Mouse (Mus musculus): ENCODE data around the gene Zscan26.
"Not testable (repeated sequence)": the region's sequence is repeated elsewhere in the genome, so short reads cannot be mapped to it uniquely, and the experiment has no call there.

Zscan26 gene

DNA sequence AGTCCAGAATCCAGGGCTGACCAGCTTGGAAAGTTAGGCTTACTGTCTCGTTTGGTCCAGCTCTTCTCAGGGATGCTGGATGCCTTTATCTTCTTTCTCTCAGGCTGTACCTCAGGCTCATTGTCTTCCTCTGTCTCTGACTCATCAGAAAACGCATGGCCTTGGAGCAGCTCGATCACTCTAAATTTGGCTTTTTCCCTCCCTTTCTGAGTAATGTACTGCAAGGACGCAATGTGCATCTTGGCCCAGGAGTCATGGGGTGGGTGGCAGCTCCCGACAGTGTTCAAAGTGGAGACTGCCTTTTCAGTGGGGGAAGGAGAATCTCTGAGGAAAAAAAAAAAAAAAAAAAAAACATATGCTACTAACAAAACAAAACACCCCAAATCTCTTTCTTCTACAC, 30.2 kb downstream of the Zscan26 start:
- no peak for DNase-seq (ENCODE audit: low spot score)

DNA sequence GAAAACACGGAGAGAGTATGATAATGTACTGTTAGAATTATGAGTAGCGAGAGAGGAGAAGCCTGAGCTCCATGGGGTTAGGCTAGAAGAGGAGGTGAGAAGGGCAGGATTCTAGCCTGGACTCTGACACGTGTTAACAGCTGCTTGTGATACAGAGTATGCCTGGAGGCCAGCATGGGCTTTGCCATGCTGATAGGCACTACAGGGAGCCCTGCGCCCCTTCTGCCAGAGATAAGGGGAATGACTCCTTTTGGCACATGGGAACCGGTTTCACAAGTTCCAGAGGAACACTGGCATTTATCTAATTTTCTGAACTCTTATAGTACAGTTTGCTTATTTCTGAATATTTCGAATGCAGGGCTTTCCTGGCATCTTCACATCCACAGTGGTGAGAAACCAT, 34.7 kb downstream of the Zscan26 start:
- DNase-seq (ENCODE audit: low spot score): no peak

DNA sequence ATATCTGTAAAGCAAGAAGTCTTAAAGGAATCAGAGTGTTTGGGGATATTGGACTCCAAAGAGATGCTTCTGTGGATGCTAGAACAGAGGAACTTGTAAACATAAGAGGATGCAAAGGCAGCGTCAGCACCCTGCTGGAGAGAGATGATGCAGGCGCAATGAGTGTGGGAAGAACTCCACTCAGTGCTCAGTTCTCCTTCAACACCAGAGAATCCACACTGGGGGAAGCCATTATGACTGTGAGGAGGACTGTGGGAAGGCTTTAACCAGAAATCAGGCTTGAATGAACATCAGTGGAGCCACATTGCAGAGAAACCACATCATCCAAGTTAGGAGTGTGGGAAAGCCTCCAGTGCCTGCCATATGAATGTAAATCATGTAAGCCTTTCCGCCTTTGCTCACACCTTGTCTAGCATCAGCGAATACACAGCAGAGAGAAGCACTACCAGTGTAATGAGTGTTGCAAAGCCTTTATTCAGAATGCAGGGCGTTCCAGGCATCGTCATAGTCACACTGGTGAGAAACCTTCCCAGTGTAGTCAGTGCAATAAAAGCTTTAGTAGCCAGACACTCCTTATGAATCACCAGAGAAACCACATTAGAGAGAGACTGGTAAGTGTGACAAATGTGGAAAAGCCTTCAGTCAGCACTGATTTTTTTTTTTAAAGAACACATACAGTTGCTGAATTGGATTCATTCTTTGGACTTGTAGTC, 36.1 kb downstream of the Zscan26 start:
- DNase-seq (ENCODE audit: low spot score): no peak

DNA sequence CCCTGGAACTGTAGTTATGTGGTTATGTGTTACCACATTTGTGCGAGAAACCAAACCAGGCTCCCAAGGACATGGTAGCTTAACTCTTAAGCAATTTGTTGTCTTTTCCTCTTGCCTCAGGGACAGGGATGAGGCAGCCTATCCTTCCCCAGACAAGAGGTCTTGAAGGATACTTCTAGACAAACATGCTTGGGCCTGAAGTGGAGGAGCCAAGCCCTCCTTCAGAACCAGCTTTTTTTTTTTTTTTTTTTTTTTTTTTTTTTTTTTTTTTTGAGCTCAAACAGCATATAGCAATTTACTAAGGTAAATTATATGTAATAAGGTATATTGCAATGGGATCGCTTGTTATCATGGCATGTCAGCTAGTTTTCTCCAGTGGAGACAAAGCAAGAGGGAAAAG, 37.8 kb downstream of the Zscan26 start:
- no peak for DNase-seq (ENCODE audit: low spot score)

DNA sequence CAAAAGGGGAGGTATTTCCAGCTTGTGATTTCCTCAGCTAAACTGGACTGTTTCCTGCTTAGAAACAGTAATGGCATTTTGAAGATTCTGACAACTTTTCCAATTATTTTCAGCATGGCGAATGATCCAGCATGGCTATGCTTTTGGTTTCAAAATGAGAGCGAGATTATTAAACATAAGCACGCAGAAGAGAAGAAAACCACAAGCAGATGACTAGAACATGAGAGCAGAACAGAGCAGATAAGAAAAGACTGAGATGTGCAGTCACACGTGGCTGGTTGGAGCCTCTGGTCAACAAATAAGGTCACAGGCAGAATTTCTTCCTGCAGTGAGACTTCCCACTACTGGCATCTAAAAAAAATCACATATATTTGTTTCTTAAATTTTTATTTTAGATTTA, 38.3 kb downstream of the Zscan26 start:
- no peak for DNase-seq (ENCODE audit: low spot score)

DNA sequence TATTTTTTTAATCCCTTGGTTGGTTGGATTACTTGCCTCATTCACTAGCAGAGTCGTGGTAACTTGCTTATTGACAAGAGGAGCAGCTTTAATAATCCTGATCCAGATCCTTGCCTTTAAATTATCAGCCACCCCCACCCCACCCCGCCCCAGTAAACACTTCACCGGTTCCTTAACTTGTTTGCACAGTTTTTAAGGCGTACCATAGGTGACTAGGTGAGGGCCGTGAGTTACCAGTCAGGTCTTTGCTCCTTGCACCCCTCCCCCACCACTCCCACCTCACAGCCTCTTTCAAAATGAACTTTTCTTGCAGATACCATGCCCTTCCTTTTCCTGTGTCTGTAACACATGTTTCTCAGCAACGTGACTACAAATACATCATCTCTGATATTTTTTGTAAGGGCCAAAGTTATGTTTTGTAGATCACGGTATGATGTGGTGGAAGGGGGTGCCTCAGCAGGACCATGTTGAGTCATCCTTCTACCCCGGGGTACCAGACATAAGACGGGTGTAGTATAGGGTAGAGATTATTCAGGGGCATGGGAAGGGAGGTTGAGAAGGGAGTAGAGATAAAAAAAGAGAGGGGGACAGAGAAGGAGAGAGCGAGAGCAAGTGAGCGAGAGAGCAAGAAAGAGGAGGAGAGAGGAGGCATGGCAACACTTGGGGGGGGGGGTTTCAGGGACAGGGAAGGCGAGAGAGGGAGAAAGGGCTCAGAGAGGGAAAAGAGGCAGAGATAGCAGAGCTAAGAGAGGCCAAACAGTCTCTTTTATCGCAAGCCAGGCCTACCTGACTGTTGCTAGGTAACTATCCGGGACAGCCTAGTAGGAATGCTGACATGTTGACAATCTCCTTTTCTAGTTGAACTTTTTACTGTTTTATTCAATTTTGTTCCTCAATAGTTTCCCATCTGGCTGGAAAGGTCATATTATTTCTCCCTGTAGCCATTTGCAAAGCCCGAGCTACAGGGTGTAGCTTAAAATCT, 39.0 kb downstream of the Zscan26 start:
- DNase-seq (ENCODE audit: low spot score): no peak

DNA sequence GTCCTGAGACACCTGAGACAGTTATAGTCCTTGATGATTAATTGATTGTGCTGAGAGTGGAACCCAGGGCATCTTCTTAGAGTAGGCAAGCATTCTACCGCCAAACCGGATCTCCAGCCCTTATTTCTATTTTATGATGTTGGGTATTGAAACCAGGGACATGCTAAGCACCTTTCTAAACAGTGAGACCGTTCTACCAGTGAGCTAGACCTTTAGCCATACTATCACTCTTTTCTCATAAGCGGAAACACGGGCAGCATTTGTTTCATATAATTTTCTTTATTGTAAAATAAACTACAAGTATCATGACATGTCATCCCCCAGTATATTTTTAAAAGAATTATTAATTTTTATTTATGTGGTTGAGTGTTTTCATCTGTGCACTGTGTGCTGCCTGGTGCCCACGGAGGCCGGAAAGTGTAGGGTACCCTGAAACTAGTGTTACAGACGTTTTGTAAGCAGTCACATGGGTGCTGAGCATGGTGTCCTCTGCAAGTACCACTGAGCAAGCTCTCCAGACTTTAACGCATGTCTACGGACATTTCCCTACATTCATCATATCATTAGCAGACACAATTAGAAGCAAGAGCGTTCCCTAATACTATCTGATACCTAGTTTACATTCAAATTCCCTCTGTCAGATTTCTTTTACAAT, 44.6 kb downstream of the Zscan26 start:
- no peak for DNase-seq (ENCODE audit: low spot score)

DNA sequence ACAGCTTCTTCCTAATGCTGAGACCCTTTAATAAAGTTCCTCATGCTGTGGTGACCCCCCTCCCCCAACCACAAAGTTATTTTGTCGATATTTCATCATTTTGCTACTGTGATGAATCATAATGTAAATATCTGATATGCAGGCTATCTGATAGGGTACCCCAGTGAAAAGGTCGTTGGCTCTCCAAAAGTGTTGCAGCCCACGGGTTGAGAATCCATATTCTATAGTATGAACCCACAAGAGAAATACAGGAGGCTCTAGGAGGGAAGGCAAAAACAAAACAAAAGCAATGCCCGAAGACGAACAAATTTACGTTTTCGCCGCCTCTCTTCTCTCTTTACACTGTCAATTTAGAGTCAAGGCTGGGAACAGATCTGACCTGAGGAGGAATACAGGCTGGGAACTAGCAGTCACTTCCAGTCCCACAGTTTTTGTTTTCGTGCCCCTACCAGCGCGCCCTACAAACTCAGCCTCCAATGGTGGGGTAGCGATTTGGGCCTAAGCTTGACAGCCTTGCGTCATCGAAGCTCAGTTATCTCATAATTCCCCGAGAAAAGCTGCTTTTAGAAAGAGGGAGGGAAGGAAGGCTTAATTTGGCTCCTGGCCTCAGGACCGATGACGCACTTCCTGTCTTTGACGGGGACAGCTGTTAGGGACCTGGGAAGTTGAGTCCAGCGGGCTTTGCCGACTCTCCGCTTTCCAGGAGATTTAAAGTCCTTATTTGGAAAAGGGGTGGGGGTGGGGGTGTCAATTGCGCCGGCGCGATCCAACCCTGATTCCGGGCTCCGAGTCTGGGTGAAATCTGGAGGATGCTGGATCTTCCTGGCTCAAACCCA, 45.3 kb downstream of the Zscan26 start:
- DNase-seq (ENCODE audit: low spot score): peak; percentile 80

DNA sequence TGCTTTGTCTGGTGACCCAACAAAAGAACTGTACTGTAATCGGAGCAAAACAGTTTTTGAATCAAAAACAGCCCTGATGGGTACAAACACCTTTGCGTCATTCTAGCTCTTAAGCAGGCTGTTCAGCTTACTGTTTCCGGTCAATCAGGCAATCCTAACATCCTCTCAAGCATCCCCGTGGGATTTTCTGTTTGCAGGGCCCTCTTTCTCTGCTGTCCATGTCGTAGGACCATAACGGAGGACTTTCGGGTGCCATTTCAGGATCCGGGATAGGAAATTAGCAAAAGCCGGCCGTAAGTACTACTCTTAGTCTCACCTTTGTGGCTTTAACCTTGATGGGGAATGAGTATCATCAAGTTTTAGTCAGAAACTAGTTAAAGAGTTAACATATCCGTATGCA, 46.2 kb downstream of the Zscan26 start:
- DNase-seq (ENCODE audit: low spot score): no peak

DNA sequence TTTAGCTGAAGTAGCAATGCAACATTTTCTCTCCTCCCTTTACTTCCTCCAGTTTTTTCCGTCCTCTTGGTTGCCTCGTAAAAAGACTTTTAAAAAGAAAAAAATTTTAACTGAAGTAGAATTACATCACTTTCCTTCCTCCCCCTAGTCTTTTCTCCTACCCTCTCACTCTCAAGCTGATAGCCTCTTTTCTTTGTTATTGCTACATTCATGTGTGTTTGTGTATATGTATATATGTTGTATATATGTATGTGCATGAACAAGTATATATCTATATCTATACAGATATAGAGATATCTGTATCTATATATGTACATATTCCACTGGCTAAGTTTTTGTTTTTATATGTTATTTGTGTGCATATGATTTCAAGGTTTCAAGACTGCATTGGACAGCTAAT, 50.7 kb downstream of the Zscan26 start:
- no peak for DNase-seq (ENCODE audit: low spot score)

DNA sequence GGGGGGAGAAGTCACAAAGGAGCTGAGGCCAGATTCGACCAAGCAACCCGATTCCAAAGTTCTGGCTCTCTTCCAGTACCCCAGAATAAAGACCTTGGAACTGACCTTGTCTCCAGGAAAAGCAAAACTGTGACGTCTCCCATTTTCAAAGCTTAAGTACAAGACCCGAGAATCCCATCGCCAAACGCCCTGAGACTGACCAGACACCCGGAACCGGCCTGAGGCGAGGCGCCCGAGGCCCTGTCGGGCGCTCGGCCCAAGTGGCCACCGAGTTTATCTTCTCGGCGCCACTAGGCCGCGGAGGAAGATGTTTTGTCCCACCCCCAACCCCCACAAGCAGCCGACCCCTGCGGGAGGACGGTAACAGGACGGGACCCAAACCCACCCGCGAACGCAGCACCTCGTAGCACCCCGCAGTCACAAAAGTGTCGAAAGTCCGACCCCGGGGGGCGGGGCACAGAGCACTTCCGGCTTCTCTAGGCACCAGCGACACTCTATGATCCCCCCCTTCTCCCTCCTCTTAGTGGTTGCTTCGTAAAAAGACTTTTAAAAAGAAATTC, 51.2 kb downstream of the Zscan26 start, which contains the start of gene Zkscan3:
TSS of gene Zkscan3 (minus strand) at position 469 of the 560 bp plus-strand sequence.
- peak; percentile 85 for DNase-seq (ENCODE audit: low spot score)

DNA sequence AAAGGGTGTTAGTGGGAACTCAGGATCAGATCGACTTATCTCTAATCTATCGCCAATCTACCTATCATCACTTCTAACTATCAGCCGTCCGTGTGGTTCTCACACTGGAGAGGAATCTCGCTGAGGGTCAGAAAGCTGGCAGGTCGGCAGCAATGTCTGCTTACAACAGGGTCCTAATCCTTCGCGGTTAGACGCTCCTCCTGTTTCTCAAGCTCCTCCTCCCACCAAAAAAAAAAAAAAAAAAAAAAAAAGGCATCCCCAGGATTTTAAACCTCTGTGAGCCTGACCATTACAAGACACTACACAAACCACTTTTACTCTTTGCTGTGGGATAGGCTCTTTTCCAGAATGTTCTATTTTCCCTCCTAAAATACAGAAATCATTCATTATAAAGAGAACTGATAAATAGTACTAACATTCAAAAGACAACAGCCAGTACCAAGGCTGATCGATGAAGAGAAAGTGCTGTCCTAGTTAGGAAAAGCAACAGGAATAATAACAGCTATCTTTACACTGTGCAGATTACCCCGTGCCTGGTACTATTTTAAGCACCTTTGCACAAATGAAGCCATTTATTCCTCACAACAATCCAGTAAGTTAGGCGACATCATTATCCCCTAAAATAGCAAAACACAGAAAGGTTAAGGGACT, 51.8 kb downstream of the Zscan26 start:
- peak; percentile 57 for DNase-seq (ENCODE audit: low spot score)

DNA sequence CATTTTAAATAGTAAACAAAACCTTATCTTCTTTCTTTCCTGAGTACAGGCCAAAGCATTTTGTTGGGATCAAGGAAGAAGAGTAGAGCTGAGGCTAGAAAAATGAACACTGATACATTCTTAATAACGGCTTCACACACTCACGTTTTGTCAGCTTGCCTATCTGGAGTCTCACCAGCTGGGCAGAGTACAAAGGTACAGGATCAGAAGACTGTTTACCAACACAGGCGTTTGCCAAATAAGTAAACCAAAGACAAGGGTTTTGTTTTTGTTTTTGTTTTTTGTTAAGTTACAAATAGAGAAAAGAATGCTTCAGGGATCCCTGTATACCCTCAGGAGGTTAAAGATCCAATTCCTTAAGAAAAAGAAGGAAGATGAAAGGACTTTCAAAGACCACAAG, 52.4 kb downstream of the Zscan26 start:
- DNase-seq (ENCODE audit: low spot score): peak; percentile 30

DNA sequence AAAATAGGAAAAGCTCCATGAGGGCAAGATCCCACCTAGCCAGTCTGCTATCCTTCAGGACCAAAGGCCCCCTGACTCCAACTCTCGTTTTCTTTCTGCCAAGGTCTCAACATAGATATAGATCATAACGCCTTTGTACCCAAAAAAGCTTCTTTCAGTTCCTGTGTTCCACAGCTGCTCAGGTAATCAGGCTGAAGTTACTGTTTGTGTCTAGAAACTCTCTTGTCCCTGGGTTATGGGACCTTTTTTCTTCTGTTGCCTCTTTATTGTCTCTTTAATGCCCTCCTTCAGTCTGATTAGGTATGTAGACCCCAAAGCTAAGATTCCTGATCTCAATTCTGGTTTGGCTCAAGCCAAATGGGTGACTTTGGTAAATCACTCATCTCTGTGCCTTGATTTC, 56.0 kb downstream of the Zscan26 start:
- DNase-seq (ENCODE audit: low spot score): no peak

DNA sequence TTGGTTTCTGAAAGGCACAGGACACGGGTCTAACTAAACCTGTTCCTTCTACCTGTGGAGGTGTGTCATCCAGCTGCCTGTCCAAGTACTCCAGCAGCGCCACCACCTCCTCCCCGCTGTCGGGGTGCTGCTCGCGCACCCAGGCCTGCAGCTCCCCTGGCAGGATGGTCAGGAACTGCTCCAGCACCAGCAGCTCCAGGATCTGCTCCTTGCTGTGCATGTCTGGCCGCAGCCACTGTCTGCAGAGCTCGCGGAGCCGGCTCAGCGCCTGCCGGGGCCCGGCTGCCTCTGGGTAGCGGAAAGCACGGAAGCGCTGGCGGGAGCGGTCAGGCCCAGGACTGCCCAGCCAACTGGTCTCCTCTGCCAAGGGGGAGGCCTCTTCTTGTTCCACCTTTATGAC, 57.5 kb downstream of the Zscan26 start:
- DNase-seq (ENCODE audit: low spot score): not testable (repeated sequence)

DNA sequence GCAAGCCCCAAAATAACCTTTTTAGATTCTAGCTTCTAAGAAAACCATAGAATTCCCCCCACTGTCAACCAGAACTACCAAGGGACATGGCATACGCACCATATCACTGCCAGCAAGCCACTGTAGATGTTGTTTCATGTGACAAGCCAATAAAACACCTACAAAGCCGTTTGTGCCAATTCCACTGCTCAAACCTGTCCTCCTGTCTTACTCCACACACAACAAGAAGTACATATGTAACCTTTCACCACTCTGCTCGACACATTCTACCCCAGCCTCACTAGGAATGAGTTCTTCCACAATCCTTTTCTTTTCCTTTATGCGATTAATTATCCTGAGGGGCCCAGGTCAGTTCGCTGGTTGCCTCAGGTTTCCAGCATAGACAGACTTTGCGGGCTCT, 57.9 kb downstream of the Zscan26 start:
- DNase-seq (ENCODE audit: low spot score): no peak

DNA sequence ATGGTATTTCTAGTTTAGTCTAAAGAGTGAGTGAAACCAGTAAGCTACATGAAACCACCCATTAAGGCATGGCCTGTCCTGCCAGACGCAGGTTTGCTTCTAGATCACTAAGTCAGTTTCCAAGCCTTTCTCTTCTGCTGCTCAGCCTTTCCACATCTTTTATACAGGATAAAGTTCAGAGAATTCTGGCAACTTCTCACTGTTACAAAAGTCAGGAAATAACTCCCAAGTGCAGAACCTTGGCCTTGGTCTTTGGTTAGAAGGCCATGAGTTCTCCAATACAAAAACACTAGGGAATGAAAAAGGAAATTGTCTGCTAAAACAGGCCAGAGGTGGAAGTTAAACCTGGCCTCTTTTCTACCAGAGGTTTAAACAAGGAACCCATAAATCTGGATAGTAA, 58.3 kb downstream of the Zscan26 start:
- DNase-seq (ENCODE audit: low spot score): peak; percentile 85

Data from adipocyte (in vitro differentiated cells).